Mouse (Mus musculus) forebrain, embryonic 11.5 days (tissue): ENCODE results near the gene Fxyd4. TPM values are rescaled to one million over a fixed set of nuclear protein-coding genes. Genes with fewer than 3 reads are reported as not detected.

ENCODE experiments used
- ATAC-seq: fragments of 200-750 bp; cut with Nextera tagmentation; replicated peaks from 2 replicates; pipeline ENCODE4 v1.8.0; 2017; ENCODE audit warnings: moderate TSS enrichment; ENCODE audit not compliant: low FRiP score
- DNase-seq: peaks from one replicate; pipeline ENCODE4 v3.0.0-alpha.2; 2017; ENCODE audit warnings: low spot score
- H3K27ac ChIP-seq: fragments of 300-500 bp; sonication (generic); 2 replicates; pipeline ENCODE4 v1.5.1; 2014; ENCODE audit warnings: low read depth, low read length
- H3K27me3 ChIP-seq: fragments of 300-500 bp; sonication (generic); 2 replicates; pipeline ENCODE4 v1.6.1; 2014; ENCODE audit warnings: mild to moderate bottlenecking, low read length, mixed read lengths; ENCODE audit not compliant: control insufficient read depth, insufficient read depth
- H3K36me3 ChIP-seq: fragments of 300-500 bp; sonication (generic); 2 replicates; pipeline ENCODE4 v1.6.1; 2014; ENCODE audit warnings: mild to moderate bottlenecking, low read length, moderate library complexity, mixed read lengths; ENCODE audit not compliant: control insufficient read depth, insufficient read depth
- H3K4me1 ChIP-seq: fragments of 300-500 bp; sonication (generic); replicated peaks from 2 replicates; pipeline ENCODE4 v1.6.1; 2014; ENCODE audit warnings: low read length, mixed read lengths; ENCODE audit not compliant: control insufficient read depth, insufficient read depth
- H3K4me2 ChIP-seq: fragments of 300-500 bp; sonication (generic); 2 replicates; pipeline ENCODE4 v1.6.1; 2014; ENCODE audit warnings: low read depth, mild to moderate bottlenecking, low read length, moderate library complexity, mixed read lengths; ENCODE audit not compliant: severe bottlenecking
- H3K4me3 ChIP-seq: fragments of 300-500 bp; sonication (generic); 2 replicates; pipeline ENCODE4 v1.5.1; 2014; ENCODE audit warnings: low read depth, low read length
- H3K9ac ChIP-seq: fragments of 300-500 bp; sonication (generic); 2 replicates; pipeline ENCODE4 v1.6.1; 2014; ENCODE audit warnings: low read length
- H3K9me3 ChIP-seq: fragments of 300-500 bp; sonication (generic); 2 replicates; pipeline ENCODE4 v1.6.1; 2016; ENCODE audit warnings: low read length, mixed read lengths; ENCODE audit not compliant: control insufficient read depth
- WGBS: fragments of 180-500 bp; shearing (Covaris S2); extraction: QIAGEN DNeasy Blood & Tissue Kit; methylation state at CpG from one replicate; pipeline ENCODE4 v1.1.7; 2014; 5-methylcytosine and 5-hydroxymethylcytosine counted together
- polyA plus RNA-seq: library from polyadenylated mRNA; unstranded; fragments of >200 nt; fragmentation: Nextera tagmentation; extraction: Ambion mirVana; gene quantifications from 2 replicates; pipeline ENCODE4 v1.2.1, GENCODE M21; 2014

Fxyd4 gene
- polyA plus RNA-seq, 1 experiment from 2014 or later: 3.9 TPM

GRCm38 (mm10) chr6:117938951-117939350 is 1.5 kb upstream of the Fxyd4 start:
- WGBS: 92% methylated on average over 10 of the region's 10 CpGs
- H3K9ac ChIP-seq: no peak overlapping the region
- H3K4me1 ChIP-seq: no peaks in the 10 kb centered on the region
- H3K4me3 ChIP-seq: no peak overlapping the region
- no peak overlapping the region for H3K27ac ChIP-seq
- no peaks in the 10 kb centered on the region for H3K36me3 ChIP-seq
- DNase-seq (no peak), ATAC-seq (no peak)
- H3K9me3 ChIP-seq: no peaks in the 10 kb centered on the region
- H3K27me3 ChIP-seq: no peaks in the 10 kb centered on the region
- H3K4me2 ChIP-seq: no peak overlapping the region

- Histone ChIP-seq H3K36me3 (no peaks in the 10 kb centered on the region), H3K4me3 (no peak overlapping the region), H3K9me3 (no peaks in the 10 kb centered on the region), H3K4me2 (no peak overlapping the region), H3K27me3 (no peaks in the 10 kb centered on the region), H3K4me1 (no peaks in the 10 kb centered on the region), H3K9ac (no peak overlapping the region), H3K27ac (no peak overlapping the region)
- 92% methylated on average over 14 of the region's 14 CpGs for WGBS
- ATAC-seq (no peak), DNase-seq (no peak)
Observed at GRCm38 (mm10) chr6:117935681-117936612, 1.5 kb downstream of the Fxyd4 start.

GRCm38 (mm10) chr6:117934301-117934700 is 3.2 kb downstream of the Fxyd4 start:
- DNase-seq: no peak
- H3K27me3 ChIP-seq: no peaks in the 10 kb centered on the region
- H3K4me3 ChIP-seq: no peak overlapping the region
- no peak overlapping the region for H3K9ac ChIP-seq
- no peaks in the 10 kb centered on the region for H3K4me1 ChIP-seq
- ATAC-seq: no peak
- H3K36me3 ChIP-seq: peaks cover 2% of the 10 kb centered on the region; the same call in 1 of the 2 replicates
- 94% methylated on average over 6 of the region's 6 CpGs for WGBS
- no peak overlapping the region for H3K4me2 ChIP-seq
- H3K9me3 ChIP-seq: no peaks in the 10 kb centered on the region
- no peak overlapping the region for H3K27ac ChIP-seq

GRCm38 (mm10) chr6:117932325-117933051 is 5.0 kb downstream of the Fxyd4 start:
- H3K9ac ChIP-seq: no peak overlapping the region
- no peak overlapping the region for H3K4me3 ChIP-seq
- WGBS: 62% methylated on average over 11 of the region's 11 CpGs
- no peak for ATAC-seq
- DNase-seq: no peak
- no peak overlapping the region for H3K27ac ChIP-seq
- H3K4me1 ChIP-seq: no peaks in the 10 kb centered on the region
- H3K36me3 ChIP-seq: peaks cover 6% of the 10 kb centered on the region
- no peak overlapping the region for H3K4me2 ChIP-seq
- no peaks in the 10 kb centered on the region for H3K27me3 ChIP-seq
- no peaks in the 10 kb centered on the region for H3K9me3 ChIP-seq

- Histone ChIP-seq H3K4me2 (no peak overlapping the region), H3K36me3 (peaks cover 6% of the 10 kb centered on the region), H3K4me3 (no peak overlapping the region), H3K9me3 (no peaks in the 10 kb centered on the region), H3K27ac (no peak overlapping the region), H3K4me1 (no peaks in the 10 kb centered on the region), H3K9ac (no peak overlapping the region), H3K27me3 (no peaks in the 10 kb centered on the region)
- ATAC-seq (no peak), DNase-seq (no peak)
- 87% methylated on average over 3 of the region's 3 CpGs for WGBS
Observed at GRCm38 (mm10) chr6:117929945-117930655, 7.4 kb downstream of the Fxyd4 start.

- no peaks in the 10 kb centered on the region for H3K27me3 ChIP-seq
- DNase-seq (no peak), ATAC-seq (no peak)
- no peaks in the 10 kb centered on the region for H3K4me1 ChIP-seq
- WGBS: 94% methylated on average over 5 of the region's 5 CpGs
- no peak overlapping the region for H3K9ac ChIP-seq
- H3K27ac ChIP-seq: no peak overlapping the region
- no peaks in the 10 kb centered on the region for H3K9me3 ChIP-seq
- no peak overlapping the region for H3K4me3 ChIP-seq
- H3K36me3 ChIP-seq: peaks cover 6% of the 10 kb centered on the region
- no peak overlapping the region for H3K4me2 ChIP-seq
Observed at GRCm38 (mm10) chr6:117928746-117929145, 8.7 kb downstream of the Fxyd4 start.

GRCm38 (mm10) chr6:117927955-117928354 is 9.5 kb downstream of the Fxyd4 start:
- Histone ChIP-seq H3K9ac (no peak overlapping the region), H3K4me3 (no peak overlapping the region), H3K27ac (no peak overlapping the region), H3K4me1 (no peaks in the 10 kb centered on the region), H3K27me3 (no peaks in the 10 kb centered on the region), H3K9me3 (no peaks in the 10 kb centered on the region), H3K4me2 (no peak overlapping the region), H3K36me3 (peaks cover 6% of the 10 kb centered on the region)
- ATAC-seq (no peak), DNase-seq (no peak)
- 86% methylated on average over 7 of the region's 7 CpGs for WGBS

- Histone ChIP-seq H3K9me3 (no peaks in the 10 kb centered on the region), H3K36me3 (peaks cover 6% of the 10 kb centered on the region), H3K4me1 (no peaks in the 10 kb centered on the region), H3K27ac (no peak overlapping the region), H3K27me3 (no peaks in the 10 kb centered on the region), H3K4me3 (no peak overlapping the region), H3K9ac (no peak overlapping the region), H3K4me2 (no peak overlapping the region)
- DNase-seq (no peak), ATAC-seq (no peak)
- 85% methylated on average over 4 of the region's 4 CpGs for WGBS
Observed at GRCm38 (mm10) chr6:117926871-117927491, 10.5 kb downstream of the Fxyd4 start.
